Mouse (Mus musculus) neural tube, embryonic 13.5 days (tissue): ENCODE data around the gene Olfr303. TPM values are rescaled to one million over a fixed set of nuclear protein-coding genes. Genes with fewer than 3 reads are reported as not detected.
"Not testable (repeated sequence)": the region's sequence is repeated elsewhere in the genome, so short reads cannot be mapped to it uniquely, and the experiment has no call there.

Experiments
- ATAC-seq: fragments of 200-750 bp; cut with Nextera tagmentation; 2 replicates; pipeline ENCODE4 v1.8.0; 2017; ENCODE audit warnings: low read depth, mild to moderate bottlenecking, moderate TSS enrichment, moderate library complexity
- H3K27ac ChIP-seq: fragments of 300-500 bp; sonication (generic); replicated peaks from 2 replicates; pipeline ENCODE4 v1.5.1; 2015; ENCODE audit warnings: moderate library complexity, mild to moderate bottlenecking, inconsistent platforms
- H3K27me3 ChIP-seq: fragments of 300-500 bp; sonication (generic); 2 replicates; pipeline ENCODE4 v1.6.1; 2015; ENCODE audit warnings: mild to moderate bottlenecking, inconsistent platforms
- H3K36me3 ChIP-seq: fragments of 300-500 bp; sonication (generic); 2 replicates; pipeline ENCODE4 v1.6.1; 2015; ENCODE audit warnings: mild to moderate bottlenecking, inconsistent platforms
- H3K4me1 ChIP-seq: fragments of 300-500 bp; sonication (generic); replicated peaks from 2 replicates; pipeline ENCODE4 v1.6.1; 2015; ENCODE audit warnings: inconsistent platforms
- H3K4me2 ChIP-seq: fragments of 300-500 bp; sonication (generic); 2 replicates; pipeline ENCODE4 v1.6.1; 2015; ENCODE audit warnings: inconsistent platforms, mild to moderate bottlenecking, moderate library complexity
- H3K4me3 ChIP-seq: fragments of 300-500 bp; sonication (generic); 2 replicates; pipeline ENCODE4 v1.5.1; 2015; ENCODE audit warnings: mild to moderate bottlenecking, inconsistent platforms
- H3K9ac ChIP-seq: fragments of 300-500 bp; sonication (generic); 2 replicates; pipeline ENCODE4 v1.6.1; 2015; ENCODE audit warnings: moderate library complexity, mild to moderate bottlenecking, inconsistent platforms
- H3K9me3 ChIP-seq: fragments of 300-500 bp; sonication (generic); 2 replicates; pipeline ENCODE4 v1.6.1; 2016; ENCODE audit warnings: inconsistent platforms
- WGBS: fragments of 180-500 bp; shearing (Covaris S2); methylation state at CpG from one replicate; pipeline ENCODE4 v1.1.7; 2015; 5-methylcytosine and 5-hydroxymethylcytosine counted together
- polyA plus RNA-seq: library from polyadenylated mRNA; unstranded; fragments of >200 nt; fragmentation: Nextera tagmentation; extraction: Ambion mirVana; gene quantifications from 2 replicates; pipeline ENCODE4 v1.2.1, GENCODE M21; 2015

Gene Olfr303
- polyA plus RNA-seq, result not detected in 2 replicates

- Histone ChIP-seq H3K36me3 (no peaks in the 10 kb centered on the region), H3K4me2 (no peak within 1 kb of the TSS), H3K4me3 (no peak within 1 kb of the TSS), H3K27ac (no peak within 1 kb of the TSS), H3K9ac (no peak within 1 kb of the TSS), H3K27me3 (no peaks in the 10 kb centered on the region), H3K4me1 (no peaks in the 10 kb centered on the region), H3K9me3 (no peaks in the 10 kb centered on the region)
- no peak for ATAC-seq
These were observed at the start of gene Olfr303 for GRCm38 (mm10) chr7:86397689-86398088. Olfr303 (minus strand) TSS chr7:86397789.

GRCm38 (mm10) chr7:86403546-86403945 lies 6.0 kb upstream of the Olfr303 start, which contains the start of gene Olfr301:
Olfr301 (plus strand) TSS chr7:86403846.
- Histone ChIP-seq H3K9me3 (no peaks in the 10 kb centered on the region), H3K4me3 (no peak within 1 kb of the TSS), H3K4me2 (no peak within 1 kb of the TSS), H3K27ac (no peak within 1 kb of the TSS), H3K27me3 (no peaks in the 10 kb centered on the region), H3K4me1 (no peaks in the 10 kb centered on the region), H3K9ac (no peak within 1 kb of the TSS), H3K36me3 (no peaks in the 10 kb centered on the region)
- no peak for ATAC-seq
- 92% methylated on average over 2 of the region's 2 CpGs for WGBS

GRCm38 (mm10) chr7:86386558-86386957 lies 11.0 kb downstream of the Olfr303 start, which contains the start of gene Olfr304:
Olfr304 (minus strand) TSS chr7:86386658.
- Histone ChIP-seq H3K27ac (no peak within 1 kb of the TSS), H3K9me3 (no peaks in the 10 kb centered on the region), H3K4me1 (no peaks in the 10 kb centered on the region), H3K27me3 (no peaks in the 10 kb centered on the region), H3K4me3 (no peak within 1 kb of the TSS), H3K9ac (no peak within 1 kb of the TSS), H3K36me3 (no peaks in the 10 kb centered on the region), H3K4me2 (no peak within 1 kb of the TSS)
- ATAC-seq, result no peak
- 76% methylated on average over 1 of the region's 1 CpGs for WGBS

GRCm38 (mm10) chr7:86385769-86386168 lies 11.8 kb downstream of the Olfr303 start:
- no peak overlapping the region for H3K9ac ChIP-seq
- H3K4me2 ChIP-seq, result no peak overlapping the region
- no peak overlapping the region for H3K27ac ChIP-seq
- no peak for ATAC-seq
- no peaks in the 10 kb centered on the region for H3K4me1 ChIP-seq
- WGBS, result 74% methylated on average over 3 of the region's 3 CpGs
- no peaks in the 10 kb centered on the region for H3K9me3 ChIP-seq
- H3K27me3 ChIP-seq, result no peaks in the 10 kb centered on the region
- no peak overlapping the region for H3K4me3 ChIP-seq
- no peaks in the 10 kb centered on the region for H3K36me3 ChIP-seq

GRCm38 (mm10) chr7:86366828-86367227 lies 30.8 kb downstream of the Olfr303 start, which contains the start of gene Olfr305:
Olfr305 (minus strand) TSS chr7:86366928.
- Histone ChIP-seq H3K4me2 (no peak within 1 kb of the TSS), H3K27me3 (no peaks in the 10 kb centered on the region), H3K4me3 (no peak within 1 kb of the TSS), H3K4me1 (no peaks in the 10 kb centered on the region), H3K27ac (no peak within 1 kb of the TSS), H3K9ac (no peak within 1 kb of the TSS), H3K9me3 (no peaks in the 10 kb centered on the region), H3K36me3 (no peaks in the 10 kb centered on the region)
- WGBS, result 86% methylated on average over 1 of the region's 1 CpGs
- no peak for ATAC-seq

GRCm38 (mm10) chr7:86346296-86346695 lies 51.3 kb downstream of the Olfr303 start:
- 95% methylated on average over 9 of the region's 9 CpGs for WGBS
- H3K9ac ChIP-seq, ATAC-seq, H3K27ac ChIP-seq, H3K27me3 ChIP-seq, H3K4me3 ChIP-seq, H3K36me3 ChIP-seq, H3K4me1 ChIP-seq, H3K9me3 ChIP-seq, H3K4me2 ChIP-seq: not testable (repeated sequence)

GRCm38 (mm10) chr7:86344253-86344652 lies 53.3 kb downstream of the Olfr303 start:
- WGBS, result 71% methylated on average over 3 of the region's 3 CpGs
- H3K27ac ChIP-seq, result no peak overlapping the region
- no peak overlapping the region for H3K4me3 ChIP-seq

GRCm38 (mm10) chr7:86342881-86343565 lies 54.6 kb downstream of the Olfr303 start:
- no peak overlapping the region for H3K27ac ChIP-seq
- H3K27me3 ChIP-seq, result no peaks in the 10 kb centered on the region
- no peak overlapping the region for H3K9ac ChIP-seq
- ATAC-seq, result no peak
- no peaks in the 10 kb centered on the region for H3K4me1 ChIP-seq
- no peaks in the 10 kb centered on the region for H3K9me3 ChIP-seq
- WGBS, result 79% methylated on average over 14 of the region's 14 CpGs
- no peaks in the 10 kb centered on the region for H3K36me3 ChIP-seq
- no peak overlapping the region for H3K4me2 ChIP-seq
- H3K4me3 ChIP-seq, result no peak overlapping the region

More at GRCm38 (mm10) chr7:86344253-86344652, 53.3 kb downstream of the Olfr303 start:
- H3K4me1 ChIP-seq, result no peaks in the 10 kb centered on the region
- no peak for ATAC-seq
- no peaks in the 10 kb centered on the region; the same call in 1 of the 2 replicates for H3K9me3 ChIP-seq
- no peaks in the 10 kb centered on the region for H3K27me3 ChIP-seq
- no peak overlapping the region for H3K9ac ChIP-seq
- H3K4me2 ChIP-seq, result no peak overlapping the region
- H3K36me3 ChIP-seq, result no peaks in the 10 kb centered on the region

Other genes starting within 250 kb of the Olfr303 start
- not detected in 2 replicates for gene Vmn2r75, start 226.0 kb downstream of the Olfr303 start, polyA plus RNA-seq
- gene Vmn2r76, start 151.5 kb downstream of the Olfr303 start, polyA plus RNA-seq, result not detected in 2 replicates
- not detected in 2 replicates for gene Olfr310, start 120.6 kb downstream of the Olfr303 start, polyA plus RNA-seq
- not detected in 2 replicates for gene Olfr309, start 84.1 kb downstream of the Olfr303 start, polyA plus RNA-seq
- not detected in 2 replicates for gene Olfr308, start 72.2 kb downstream of the Olfr303 start, polyA plus RNA-seq
- not detected in 2 replicates for gene Olfr307, start 60.2 kb downstream of the Olfr303 start, polyA plus RNA-seq
- not detected in 2 replicates for gene Olfr305, start 30.9 kb downstream of the Olfr303 start, polyA plus RNA-seq
- not detected in 2 replicates for gene Olfr304, start 11.1 kb downstream of the Olfr303 start, polyA plus RNA-seq
- not detected in 2 replicates for gene Olfr301, start 6.1 kb upstream of the Olfr303 start, polyA plus RNA-seq
- gene Olfr299, start 62.1 kb upstream of the Olfr303 start, polyA plus RNA-seq, result not detected in 2 replicates
- gene Olfr298, start 94.7 kb upstream of the Olfr303 start, polyA plus RNA-seq, result not detected in 2 replicates
- not detected in 2 replicates for gene Olfr297, start 122.2 kb upstream of the Olfr303 start, polyA plus RNA-seq
- gene Olfr295, start 186.1 kb upstream of the Olfr303 start, polyA plus RNA-seq, result not detected in 2 replicates
- gene Olfr294, start 218.9 kb upstream of the Olfr303 start, polyA plus RNA-seq, result not detected in 2 replicates